Mouse (Mus musculus): ENCODE results near the gene Hsd17b3. TPM values are rescaled to one million over a fixed set of nuclear protein-coding genes. Genes with fewer than 3 reads are reported as not detected.
A peak's percentile ranks its signal among the peaks of the same experiment; 100 is the strongest.

Gene Hsd17b3
- not detected in 2 replicates for polyA plus RNA-seq (2015; fragmentation: Nextera tagmentation; extraction: Ambion mirVana)

DNA sequence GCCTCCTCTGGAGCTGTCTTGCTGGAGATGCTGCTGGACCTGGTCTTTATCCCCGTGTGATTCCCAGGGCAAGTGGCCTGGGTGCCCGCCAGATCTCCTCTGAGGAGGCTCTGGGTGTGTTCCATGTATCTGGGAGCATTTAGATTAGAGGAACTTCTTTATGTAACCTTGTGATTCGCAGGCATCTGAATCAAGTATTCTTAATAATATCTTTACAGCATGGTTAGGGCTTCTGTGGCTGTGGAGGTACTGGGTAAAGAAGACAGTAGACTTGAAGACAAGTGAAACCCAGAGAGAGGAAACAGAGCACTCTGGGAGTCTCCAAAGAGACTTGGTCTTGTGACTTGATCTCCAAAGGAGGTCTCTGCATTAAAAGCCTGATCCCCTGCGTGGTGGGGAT lies at the start of gene Hsd17b3:
Hsd17b3 (minus strand) TSS at position 101 of the 400 bp plus-strand sequence.
- H3K9ac ChIP-seq: no peak within 1 kb of the TSS
- H3K36me3 ChIP-seq: no peaks in the 10 kb centered on the region
- no peaks in the 10 kb centered on the region for H3K4me1 ChIP-seq (replicated peaks)
- H3K4me2 ChIP-seq: no peak within 1 kb of the TSS
- no peak for ATAC-seq (ENCODE audit: low read depth)
- WGBS: 80% methylated on average over 4 of the region's 4 CpGs
- H3K27me3 ChIP-seq: 0 out of 2 replicates have a peak, but pooled peaks cover 4% of the 10 kb centered on the region
- H3K4me3 ChIP-seq: no peak within 1 kb of the TSS
- H3K27ac ChIP-seq (replicated peaks): no peak within 1 kb of the TSS
- no peaks in the 10 kb centered on the region for H3K9me3 ChIP-seq

DNA sequence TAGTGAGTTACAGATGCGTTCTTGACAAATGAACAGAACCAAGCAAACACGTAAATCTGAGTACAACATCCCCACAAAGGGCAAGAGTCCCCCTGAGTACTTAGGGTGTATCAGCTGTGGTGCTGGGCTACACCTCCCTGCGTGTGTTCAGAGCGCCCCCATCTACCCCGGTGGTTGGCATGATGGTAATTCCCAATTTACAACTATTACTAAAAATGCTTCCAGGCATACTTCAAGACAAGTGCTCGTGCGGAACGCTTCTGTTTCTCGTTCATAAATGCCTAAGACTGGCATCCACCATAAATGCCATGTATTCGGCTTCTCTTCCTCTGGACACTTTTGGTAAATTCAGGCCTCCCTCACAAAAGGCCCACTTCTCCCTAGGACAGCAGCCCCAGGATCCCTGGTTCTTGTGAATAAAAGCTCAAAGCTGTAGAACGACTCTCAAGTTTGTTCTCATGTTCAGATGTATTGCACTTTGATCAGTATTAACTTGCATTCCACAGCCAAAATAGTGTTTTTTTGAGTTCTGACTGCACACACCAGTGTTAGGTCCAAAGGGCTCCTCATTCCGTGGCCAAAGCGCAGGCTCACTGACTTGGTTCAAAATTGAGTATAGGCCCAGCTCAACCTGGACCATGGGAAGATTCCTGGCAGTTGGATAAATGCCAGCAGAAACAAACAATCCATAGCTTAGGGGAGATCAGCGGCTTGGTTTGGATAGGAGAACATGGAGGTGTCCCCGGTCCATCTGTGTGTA lies 40.8 kb upstream of the Hsd17b3 start:
- Histone ChIP-seq H3K4me3 (peak overlapping the region; percentile 55), H3K27me3 (no peaks in the 10 kb centered on the region), H3K36me3 (no peaks in the 10 kb centered on the region), H3K27ac (replicated peaks) (no peak overlapping the region), H3K4me2 (peak overlapping the region; percentile 88), H3K9ac (peak overlapping the region; percentile 75), H3K9me3 (no peaks in the 10 kb centered on the region), H3K4me1 (replicated peaks) (peaks cover 12% of the 10 kb centered on the region; the same call in 1 of the 2 replicates)
- WGBS: 37% methylated on average over 15 of the region's 15 CpGs
- ATAC-seq (ENCODE audit: low read depth): peak; percentile 69; the same call in 1 of the 2 replicates

DNA sequence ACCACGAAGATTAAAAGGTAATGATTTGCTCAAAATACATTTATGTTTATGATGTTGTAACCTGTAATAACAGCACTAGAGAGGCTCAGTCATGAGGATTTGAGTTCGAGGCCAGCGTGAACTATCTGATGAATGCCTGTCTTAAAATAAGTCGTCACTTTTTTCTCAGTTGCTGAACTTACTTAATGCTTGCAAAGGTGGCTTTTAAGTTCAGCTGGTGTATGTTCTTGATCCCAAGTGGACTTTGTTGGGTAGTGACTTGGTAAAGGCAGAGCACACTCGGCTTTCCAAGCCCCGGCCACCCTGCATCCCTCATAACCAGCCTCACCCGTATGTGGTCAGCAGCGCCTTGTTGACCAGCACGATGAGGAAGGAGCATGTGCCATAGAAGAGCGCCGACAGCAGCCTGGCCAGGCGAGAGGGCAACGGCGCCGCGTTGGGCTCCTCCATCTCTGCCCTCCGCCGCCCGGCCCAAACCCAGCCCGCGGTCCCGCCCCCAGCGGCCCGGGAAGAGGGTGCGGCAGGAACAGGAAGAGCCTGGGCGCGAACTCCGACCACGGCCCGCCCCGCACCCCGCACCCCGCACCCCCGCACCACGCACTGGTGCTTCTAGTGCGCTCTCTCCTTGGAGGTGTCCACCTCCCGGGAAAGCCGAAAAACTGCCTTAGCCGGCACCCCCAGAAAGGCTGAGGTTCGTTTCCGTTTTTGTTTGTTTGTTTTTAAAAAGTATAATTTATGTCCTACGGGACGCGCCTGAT lies 40.0 kb upstream of the Hsd17b3 start, which contains the start of gene Slc35d2:
Slc35d2 (minus strand) TSS at position 511 of the 758 bp plus-strand sequence.
- WGBS: 10% methylated on average over 40 of the region's 44 CpGs
- no peaks in the 10 kb centered on the region for H3K27me3 ChIP-seq

DNA sequence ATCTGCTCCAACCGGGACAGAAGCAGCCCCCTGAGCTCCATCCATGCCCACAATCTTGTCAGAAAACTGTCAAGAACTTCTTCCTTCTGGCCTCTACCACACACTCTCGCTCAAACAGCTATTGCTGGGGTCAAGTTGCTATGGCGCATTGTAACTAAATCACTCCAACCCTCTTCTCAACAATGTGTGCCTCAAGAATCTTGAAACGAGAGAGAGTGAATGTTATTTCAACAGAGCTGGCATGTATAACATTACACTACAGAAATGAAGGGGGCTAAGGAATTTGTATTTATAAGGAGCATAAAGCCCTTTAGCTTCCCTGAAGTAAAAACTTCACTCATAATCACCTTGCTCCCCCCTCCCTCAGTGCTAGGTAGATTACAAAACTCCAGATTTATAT lies 37.3 kb upstream of the Hsd17b3 start:
- Histone ChIP-seq H3K9me3 (peaks cover 6% of the 10 kb centered on the region), H3K4me1 (replicated peaks) (peaks cover 12% of the 10 kb centered on the region; the same call in 1 of the 2 replicates), H3K9ac (no peak overlapping the region), H3K4me2 (no peak overlapping the region), H3K27me3 (no peaks in the 10 kb centered on the region), H3K27ac (replicated peaks) (no peak overlapping the region), H3K36me3 (no peaks in the 10 kb centered on the region), H3K4me3 (no peak overlapping the region)
- ATAC-seq (ENCODE audit: low read depth): no peak
- 66% methylated on average over 4 of the region's 4 CpGs for WGBS

More for the DNA sequence above, 40.0 kb upstream of the Hsd17b3 start, which contains the start of gene Slc35d2:
- Histone ChIP-seq H3K9me3 (no peaks in the 10 kb centered on the region), H3K4me1 (replicated peaks) (peaks cover 12% of the 10 kb centered on the region; the same call in 1 of the 2 replicates), H3K36me3 (no peaks in the 10 kb centered on the region), H3K4me3 (peak within 1 kb of the TSS; percentile 55), H3K4me2 (peak within 1 kb of the TSS; percentile 88), H3K27ac (replicated peaks) (no peak within 1 kb of the TSS), H3K9ac (peak within 1 kb of the TSS; percentile 75)
- peak; percentile 74 for ATAC-seq (ENCODE audit: low read depth)

DNA sequence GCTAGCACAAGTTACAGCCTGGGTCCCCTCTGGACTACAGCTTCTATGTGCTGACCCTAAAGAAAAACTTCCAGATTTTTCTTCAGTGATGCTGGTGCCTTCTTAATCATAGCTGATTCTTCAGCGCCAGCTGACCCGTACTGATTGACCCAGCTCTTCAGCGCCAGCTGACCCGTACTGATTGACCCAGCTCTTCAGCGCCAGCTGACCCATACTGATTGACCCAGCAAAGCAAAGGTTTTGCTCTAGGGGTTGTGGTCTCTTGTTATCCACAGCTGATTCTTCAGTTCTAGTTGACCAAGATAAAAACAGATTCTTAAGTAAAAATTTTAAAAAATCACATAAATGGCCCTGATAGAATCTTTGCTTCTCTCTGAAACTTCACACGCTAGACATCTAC lies 35.9 kb upstream of the Hsd17b3 start:
- peaks cover 6% of the 10 kb centered on the region for H3K9me3 ChIP-seq
- no peaks in the 10 kb centered on the region for H3K36me3 ChIP-seq
- no peak overlapping the region for H3K4me2 ChIP-seq
- no peak overlapping the region for H3K9ac ChIP-seq
- H3K27me3 ChIP-seq: no peaks in the 10 kb centered on the region
- ATAC-seq (ENCODE audit: low read depth): no peak
- peaks cover 12% of the 10 kb centered on the region; the same call in 1 of the 2 replicates for H3K4me1 ChIP-seq (replicated peaks)
- WGBS: 86% methylated on average over 6 of the region's 6 CpGs
- no peak overlapping the region for H3K27ac ChIP-seq (replicated peaks)
- no peak overlapping the region for H3K4me3 ChIP-seq

DNA sequence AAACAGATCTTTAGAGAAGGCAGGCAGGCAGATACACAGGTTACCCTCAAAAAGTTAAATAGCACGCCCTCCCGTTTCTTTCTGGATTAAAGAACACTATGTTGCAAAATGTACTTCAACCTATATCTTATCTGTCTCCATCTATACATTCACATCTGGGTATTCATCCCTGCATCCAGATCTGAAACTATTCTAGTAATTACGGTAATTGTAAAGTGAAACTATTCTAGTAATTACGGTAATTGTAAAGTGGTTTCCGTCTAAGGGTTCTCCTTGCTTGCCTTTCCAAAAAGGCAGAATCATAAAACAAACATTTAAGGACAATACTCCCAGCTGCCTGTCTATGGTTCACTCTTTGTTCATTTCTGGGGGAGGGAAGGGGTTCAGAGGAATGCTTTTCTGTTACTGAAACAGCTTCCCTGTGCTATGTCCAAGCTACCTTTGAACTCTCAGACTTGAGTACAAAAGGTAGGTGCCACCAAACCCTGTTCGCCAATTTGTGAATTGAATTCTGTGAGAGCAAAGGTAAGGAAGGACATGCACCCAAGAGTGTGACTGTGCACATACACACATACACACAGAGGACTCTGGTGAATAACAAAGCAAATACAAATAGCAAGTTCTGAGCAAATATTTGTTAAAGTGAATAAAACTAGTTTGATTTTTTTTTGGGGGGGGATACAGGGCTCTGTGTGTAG lies 34.6 kb upstream of the Hsd17b3 start:
- no peak for ATAC-seq (ENCODE audit: low read depth)
- H3K9ac ChIP-seq: no peak overlapping the region
- peaks cover 6% of the 10 kb centered on the region for H3K9me3 ChIP-seq
- no peaks in the 10 kb centered on the region for H3K4me1 ChIP-seq (replicated peaks)
- H3K4me2 ChIP-seq: no peak overlapping the region
- WGBS: 31% methylated on average over 6 of the region's 6 CpGs
- no peak overlapping the region for H3K27ac ChIP-seq (replicated peaks)
- no peak overlapping the region for H3K4me3 ChIP-seq
- H3K36me3 ChIP-seq: no peaks in the 10 kb centered on the region
- no peaks in the 10 kb centered on the region for H3K27me3 ChIP-seq

DNA sequence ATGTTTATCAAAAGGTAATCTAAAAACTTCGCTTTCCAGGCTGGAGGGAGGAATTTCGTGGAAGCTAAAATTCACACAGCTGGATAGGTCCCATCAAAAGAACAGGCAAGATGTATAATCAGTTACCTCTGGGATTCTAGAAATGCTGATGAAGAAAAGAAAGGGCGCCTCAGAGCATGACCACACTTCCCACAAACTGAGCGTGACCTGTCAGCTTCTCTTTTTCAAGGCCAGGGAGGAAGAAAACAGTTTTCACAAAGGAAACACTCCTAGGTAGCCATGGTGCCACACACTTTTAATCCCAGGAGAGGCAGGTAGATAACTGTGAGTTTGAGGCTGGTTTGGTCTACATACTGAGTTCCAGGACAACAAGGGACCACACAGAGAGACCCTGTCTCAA lies 31.7 kb upstream of the Hsd17b3 start:
- Histone ChIP-seq H3K4me1 (replicated peaks) (no peaks in the 10 kb centered on the region), H3K4me2 (no peak overlapping the region), H3K36me3 (no peaks in the 10 kb centered on the region), H3K9me3 (peaks cover 6% of the 10 kb centered on the region), H3K27ac (replicated peaks) (no peak overlapping the region), H3K27me3 (no peaks in the 10 kb centered on the region), H3K4me3 (no peak overlapping the region), H3K9ac (no peak overlapping the region)
- WGBS: 68% methylated on average over 4 of the region's 4 CpGs
- ATAC-seq (ENCODE audit: low read depth): no peak

DNA sequence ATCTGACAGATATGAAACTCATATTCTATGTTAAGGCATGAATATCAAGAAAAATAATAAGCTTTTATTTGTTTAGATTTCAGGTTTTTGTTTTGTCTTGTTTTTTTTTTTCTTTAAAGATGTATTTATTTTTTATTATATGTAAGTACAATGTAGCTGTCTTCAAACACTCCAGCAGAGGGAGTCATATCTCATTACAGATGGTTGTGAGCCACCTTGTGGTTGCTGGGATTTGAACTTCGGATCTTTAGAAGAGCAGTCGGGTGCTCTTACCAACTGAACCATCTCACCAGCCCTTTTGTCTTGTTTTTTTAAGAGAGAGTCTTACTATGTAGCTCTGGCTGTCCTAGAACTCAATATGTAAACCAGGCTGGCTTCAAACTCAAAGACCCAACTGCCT lies 28.4 kb upstream of the Hsd17b3 start:
- Histone ChIP-seq H3K9me3 (no peaks in the 10 kb centered on the region), H3K36me3 (no peaks in the 10 kb centered on the region), H3K27me3 (no peaks in the 10 kb centered on the region), H3K4me1 (replicated peaks) (no peaks in the 10 kb centered on the region), H3K4me3 (no peak overlapping the region), H3K27ac (replicated peaks) (no peak overlapping the region), H3K4me2 (no peak overlapping the region), H3K9ac (no peak overlapping the region)
- no peak for ATAC-seq (ENCODE audit: low read depth)
- 59% methylated on average over 2 of the region's 2 CpGs for WGBS

DNA sequence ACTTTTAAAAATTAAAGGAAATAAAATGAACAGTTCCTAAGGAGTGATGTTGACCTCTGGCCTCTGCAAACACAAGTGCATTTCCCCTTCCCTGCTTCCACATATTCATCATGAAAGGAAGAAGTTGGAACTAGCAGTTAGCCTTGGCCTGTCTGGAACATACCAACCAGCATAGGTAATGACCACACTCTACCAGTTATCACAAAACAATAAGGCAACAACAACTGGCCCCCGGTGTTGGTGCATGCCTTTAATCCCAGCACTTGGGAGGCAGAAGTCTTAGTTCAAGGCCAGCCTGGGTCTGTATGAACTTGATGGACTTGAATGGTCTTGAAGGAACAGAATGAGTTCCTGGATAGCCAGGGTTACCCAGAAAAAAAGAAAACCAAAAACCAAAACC lies 21.4 kb upstream of the Hsd17b3 start:
- Histone ChIP-seq H3K9ac (no peak overlapping the region), H3K27me3 (no peaks in the 10 kb centered on the region), H3K9me3 (no peaks in the 10 kb centered on the region), H3K36me3 (no peaks in the 10 kb centered on the region), H3K27ac (replicated peaks) (no peak overlapping the region), H3K4me1 (replicated peaks) (peaks cover 23% of the 10 kb centered on the region), H3K4me3 (no peak overlapping the region), H3K4me2 (no peak overlapping the region)
- ATAC-seq (ENCODE audit: low read depth): no peak
- 94% methylated on average over 1 of the region's 1 CpGs for WGBS

DNA sequence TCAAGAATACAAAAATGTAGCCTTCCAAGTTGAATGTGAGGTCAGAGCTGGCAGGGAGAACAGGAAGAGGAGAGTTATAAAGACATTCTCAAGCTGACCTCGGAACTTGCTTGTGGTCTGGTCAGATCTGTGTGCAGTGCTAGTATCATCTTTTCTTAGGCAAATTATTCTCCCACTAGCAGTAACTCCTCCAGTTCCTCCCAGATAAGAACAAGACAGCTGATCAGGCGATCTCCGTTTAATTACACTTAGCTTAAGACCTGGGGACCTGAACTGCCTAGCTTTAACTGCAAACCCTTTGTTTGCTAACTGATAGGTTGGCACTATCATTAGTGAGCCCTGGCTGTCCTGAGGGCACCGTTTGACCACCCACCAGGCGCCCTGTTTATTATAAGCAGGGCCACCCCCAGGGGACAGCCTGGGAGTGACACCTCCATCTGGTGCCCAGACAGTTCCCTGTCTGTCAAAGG lies 19.4 kb upstream of the Hsd17b3 start:
- H3K4me1 ChIP-seq (replicated peaks): peaks cover 23% of the 10 kb centered on the region
- 10% methylated on average over 5 of the region's 5 CpGs for WGBS
- H3K27ac ChIP-seq (replicated peaks): peak overlapping the region; percentile 39; the same call in 1 of the 2 replicates
- H3K4me3 ChIP-seq: no peak overlapping the region
- no peaks in the 10 kb centered on the region for H3K27me3 ChIP-seq
- ATAC-seq (ENCODE audit: low read depth): peak; percentile 62; the same call in 1 of the 2 replicates
- no peaks in the 10 kb centered on the region for H3K36me3 ChIP-seq
- H3K9me3 ChIP-seq: no peaks in the 10 kb centered on the region
- no peak overlapping the region for H3K9ac ChIP-seq
- peak overlapping the region; percentile 27 for H3K4me2 ChIP-seq

DNA sequence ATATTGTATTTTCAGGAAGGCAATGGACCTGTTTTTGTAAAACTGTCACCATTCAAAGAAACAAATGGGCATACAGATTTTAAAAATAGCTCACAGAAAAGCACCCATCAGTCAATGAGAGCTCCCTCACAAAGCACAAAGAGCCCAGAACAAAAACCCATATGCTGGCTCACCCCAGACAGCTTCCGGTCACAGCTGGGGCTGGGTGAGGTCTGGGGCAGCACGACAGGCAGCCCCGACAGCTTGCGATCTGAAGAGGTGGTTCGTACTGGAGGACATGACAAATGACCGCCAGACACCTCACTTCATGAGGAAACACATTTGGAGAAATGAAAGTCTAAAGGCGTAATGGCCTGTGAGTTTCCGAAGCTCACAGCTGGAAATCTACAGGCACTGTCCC lies 18.5 kb upstream of the Hsd17b3 start:
- Histone ChIP-seq H3K27ac (replicated peaks) (peak overlapping the region; percentile 54), H3K4me2 (peak overlapping the region; percentile 40), H3K27me3 (no peaks in the 10 kb centered on the region), H3K4me1 (replicated peaks) (peaks cover 23% of the 10 kb centered on the region), H3K9ac (peak overlapping the region; percentile 49; the same call in 1 of the 2 replicates), H3K4me3 (no peak overlapping the region), H3K9me3 (no peaks in the 10 kb centered on the region), H3K36me3 (no peaks in the 10 kb centered on the region)
- ATAC-seq (ENCODE audit: low read depth): peak; percentile 83
- WGBS: 5% methylated on average over 8 of the region's 8 CpGs
